Mouse (Mus musculus) embryonic facial prominence, embryonic 13.5 days (tissue): Measurements from ENCODE around the gene Tstd3. TPM values are rescaled to one million over a fixed set of nuclear protein-coding genes. Genes with fewer than 3 reads are reported as not detected.
"Not testable (repeated sequence)": the region's sequence is repeated elsewhere in the genome, so short reads cannot be mapped to it uniquely, and the experiment has no call there.

Experiments used
- ATAC-seq: fragments of 200-750 bp; cut with Nextera tagmentation; 2 replicates; pipeline ENCODE4 v1.8.0; 2017; ENCODE audit warnings: low read depth; ENCODE audit not compliant: insufficient number of reproducible peaks, insufficient read depth, low FRiP score, low TSS enrichment
- H3K27ac ChIP-seq: fragments of 300-500 bp; sonication (generic); 2 replicates; pipeline ENCODE4 v1.5.1; 2015; ENCODE audit warnings: moderate library complexity, mild to moderate bottlenecking, inconsistent platforms
- H3K27me3 ChIP-seq: fragments of 300-500 bp; sonication (generic); 2 replicates; pipeline ENCODE4 v1.6.1; 2015; ENCODE audit warnings: mild to moderate bottlenecking, inconsistent platforms
- H3K36me3 ChIP-seq: fragments of 300-500 bp; sonication (generic); 2 replicates; pipeline ENCODE4 v1.6.1; 2015; ENCODE audit warnings: mild to moderate bottlenecking, inconsistent platforms
- H3K4me1 ChIP-seq: fragments of 300-500 bp; sonication (generic); 2 replicates; pipeline ENCODE4 v1.6.1; 2015; ENCODE audit warnings: inconsistent platforms
- H3K4me2 ChIP-seq: fragments of 300-500 bp; sonication (generic); 2 replicates; pipeline ENCODE4 v1.6.1; 2015; ENCODE audit warnings: moderate library complexity, mild to moderate bottlenecking, inconsistent platforms
- H3K4me3 ChIP-seq: fragments of 300-500 bp; sonication (generic); 2 replicates; pipeline ENCODE4 v1.5.1; 2015; ENCODE audit warnings: mild to moderate bottlenecking, inconsistent platforms
- H3K9ac ChIP-seq: fragments of 300-500 bp; sonication (generic); 2 replicates; pipeline ENCODE4 v1.6.1; 2015; ENCODE audit warnings: mild to moderate bottlenecking, inconsistent platforms
- H3K9me3 ChIP-seq: fragments of 300-500 bp; sonication (generic); 2 replicates; pipeline ENCODE4 v1.6.1; 2016; ENCODE audit warnings: inconsistent platforms
- WGBS: fragments of 180-500 bp; shearing (Covaris S2); methylation state at CpG from one replicate; pipeline ENCODE4 v1.1.7; 2015; ENCODE audit warnings: mixed read lengths; 5-methylcytosine and 5-hydroxymethylcytosine counted together
- polyA plus RNA-seq: library from polyadenylated mRNA; unstranded; fragments of >200 nt; fragmentation: Nextera tagmentation; extraction: Ambion mirVana; gene quantifications from 2 replicates; pipeline ENCODE4 v1.2.1, GENCODE M21; 2015

Gene Tstd3
- polyA plus RNA-seq, 1 experiment from 2014 or later, result 7.6 TPM

- WGBS, result 7% methylated on average over 9 of the region's 9 CpGs
- Histone ChIP-seq H3K36me3 (peaks cover 13% of the 10 kb centered on the region), H3K27me3 (no peaks in the 10 kb centered on the region), H3K4me1 (peaks cover 6% of the 10 kb centered on the region; the same call in 1 of the 2 replicates), H3K9me3 (no peaks in the 10 kb centered on the region), H3K9ac (peak overlapping the region; percentile 86), H3K4me2 (peak overlapping the region; percentile 73), H3K4me3 (peak overlapping the region; percentile 80), H3K27ac (no peak overlapping the region)
- ATAC-seq, result no peak
Measured at GRCm38 (mm10) chr4:21776946-21777265, 9.9 kb upstream of the Tstd3 start.

DNA sequence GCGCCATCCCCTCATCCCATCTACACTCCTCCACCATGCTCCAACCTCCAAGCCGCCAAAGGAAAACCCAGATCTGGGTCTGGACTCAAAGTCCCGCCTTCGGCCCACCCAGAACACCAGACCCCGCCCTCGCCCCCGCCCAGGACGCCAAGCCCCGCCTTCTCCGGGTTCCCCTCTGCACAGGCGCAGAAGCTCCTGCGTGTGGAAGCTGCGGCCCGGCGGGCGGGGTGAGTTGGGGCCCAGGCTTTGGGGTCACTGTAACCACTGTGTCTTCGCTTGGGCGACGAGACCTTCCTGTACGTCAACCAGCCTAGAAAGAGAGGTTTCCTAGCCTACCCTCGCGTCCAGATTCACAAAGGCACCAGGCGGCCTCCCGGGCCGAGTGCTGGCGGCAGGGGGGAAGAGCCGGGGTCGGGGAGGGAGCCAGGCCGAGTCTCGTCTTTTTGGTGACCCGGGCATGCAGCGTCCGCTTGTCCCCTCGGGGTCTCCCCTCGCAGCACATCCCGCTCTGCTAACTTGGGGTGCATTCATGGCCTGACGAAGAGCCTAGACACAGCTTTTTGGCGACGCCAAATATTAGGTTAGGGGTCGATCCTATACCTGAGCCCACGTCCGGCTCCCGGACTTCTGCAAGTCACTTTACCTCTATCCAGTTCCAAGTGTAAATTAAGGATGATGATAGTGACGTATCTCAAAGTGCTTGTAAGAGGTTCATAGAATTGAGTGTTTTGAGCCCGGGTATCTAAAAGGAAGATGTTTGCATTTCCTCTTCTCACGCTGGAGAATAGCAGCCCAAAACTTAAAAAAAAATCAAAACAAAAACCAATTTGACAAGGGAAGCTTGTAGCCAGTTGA lies 9.3 kb upstream of the Tstd3 start:
- ATAC-seq, result peak; percentile 96
- peaks cover 7% of the 10 kb centered on the region for H3K36me3 ChIP-seq

DNA sequence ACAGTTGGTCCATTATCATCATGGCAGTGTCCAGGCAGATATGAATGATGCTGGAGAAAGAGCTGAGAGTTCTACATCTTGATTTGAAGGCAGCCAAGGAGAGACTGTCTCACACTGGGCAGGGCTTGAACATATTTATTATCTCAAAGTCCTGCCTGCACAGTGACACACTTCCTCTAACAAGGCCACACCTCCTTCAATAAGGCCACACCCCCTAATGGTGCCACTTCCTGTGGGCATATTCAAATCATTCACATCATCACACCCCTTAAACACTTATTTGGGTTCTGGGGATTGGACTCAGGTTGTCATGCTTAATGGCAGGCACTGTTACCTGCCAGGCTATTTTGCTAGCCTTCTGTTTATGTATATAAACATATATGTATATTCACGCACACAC lies 5.3 kb upstream of the Tstd3 start:
- ATAC-seq, result no peak
- WGBS, result 90% methylated on average over 1 of the region's 1 CpGs

More for the DNA sequence above, 9.3 kb upstream of the Tstd3 start:
- WGBS, result under 1% methylated on average over 46 of the region's 46 CpGs
- Histone ChIP-seq H3K27ac (no peak overlapping the region), H3K27me3 (no peaks in the 10 kb centered on the region), H3K4me3 (peak overlapping the region; percentile 80), H3K9ac (peak overlapping the region; percentile 86), H3K4me1 (peaks cover 6% of the 10 kb centered on the region; the same call in 1 of the 2 replicates), H3K9me3 (no peaks in the 10 kb centered on the region), H3K4me2 (peak overlapping the region; percentile 73)

GRCm38 (mm10) chr4:21771064-21771463 lies 4.1 kb upstream of the Tstd3 start:
- peaks cover 7% of the 10 kb centered on the region; the same call in 1 of the 2 replicates for H3K4me1 ChIP-seq
- no peak overlapping the region for H3K27ac ChIP-seq
- no peaks in the 10 kb centered on the region for H3K27me3 ChIP-seq
- no peak overlapping the region for H3K9ac ChIP-seq
- H3K9me3 ChIP-seq, result no peaks in the 10 kb centered on the region
- H3K4me2 ChIP-seq, result no peak overlapping the region
- no peak overlapping the region for H3K4me3 ChIP-seq
- ATAC-seq, result no peak
- 83% methylated on average over 1 of the region's 1 CpGs for WGBS
- H3K36me3 ChIP-seq, result no peaks in the 10 kb centered on the region

More for the DNA sequence above, 5.3 kb upstream of the Tstd3 start:
- no peaks in the 10 kb centered on the region for H3K36me3 ChIP-seq
- H3K9me3 ChIP-seq, result no peaks in the 10 kb centered on the region
- no peak overlapping the region for H3K4me2 ChIP-seq
- peaks cover 3% of the 10 kb centered on the region; the same call in 1 of the 2 replicates for H3K4me1 ChIP-seq
- H3K9ac ChIP-seq, result no peak overlapping the region
- no peak overlapping the region for H3K27ac ChIP-seq
- H3K4me3 ChIP-seq, result no peak overlapping the region
- H3K27me3 ChIP-seq, result no peaks in the 10 kb centered on the region

GRCm38 (mm10) chr4:21766171-21766862 lies 695 bp downstream of the Tstd3 start:
- no peak for ATAC-seq
- WGBS, result 21% methylated on average over 14 of the region's 14 CpGs
- Histone ChIP-seq H3K27me3 (no peaks in the 10 kb centered on the region), H3K4me2 (peak overlapping the region; percentile 64), H3K9ac (peak overlapping the region; percentile 71), H3K4me3 (peak overlapping the region; percentile 58), H3K36me3 (no peaks in the 10 kb centered on the region), H3K9me3 (no peaks in the 10 kb centered on the region), H3K4me1 (peaks cover 7% of the 10 kb centered on the region; the same call in 1 of the 2 replicates), H3K27ac (no peak overlapping the region)

GRCm38 (mm10) chr4:21763827-21764226 lies 3.2 kb downstream of the Tstd3 start:
- Histone ChIP-seq H3K36me3 (peaks cover 7% of the 10 kb centered on the region), H3K4me2 (no peak overlapping the region), H3K9me3 (no peaks in the 10 kb centered on the region), H3K4me3 (no peak overlapping the region), H3K4me1 (peaks cover 7% of the 10 kb centered on the region; the same call in 1 of the 2 replicates), H3K9ac (no peak overlapping the region), H3K27me3 (no peaks in the 10 kb centered on the region), H3K27ac (no peak overlapping the region)
- ATAC-seq, result no peak
- WGBS, result 73% methylated on average over 4 of the region's 4 CpGs

- no peak for ATAC-seq
- WGBS, result 65% methylated on average over 9 of the region's 9 CpGs
- no peak overlapping the region for H3K4me3 ChIP-seq
Measured at GRCm38 (mm10) chr4:21761416-21762160, 5.4 kb downstream of the Tstd3 start.

GRCm38 (mm10) chr4:21758860-21759259 lies 8.2 kb downstream of the Tstd3 start:
- ATAC-seq, result no peak
- Histone ChIP-seq H3K27me3 (no peaks in the 10 kb centered on the region), H3K36me3 (peaks cover 8% of the 10 kb centered on the region), H3K27ac (no peak overlapping the region), H3K4me3 (no peak overlapping the region), H3K4me1 (no peaks in the 10 kb centered on the region; the same call in 1 of the 2 replicates), H3K4me2 (no peak overlapping the region), H3K9ac (no peak overlapping the region), H3K9me3 (no peaks in the 10 kb centered on the region)
- 59% methylated on average over 1 of the region's 1 CpGs for WGBS

More at GRCm38 (mm10) chr4:21761416-21762160, 5.4 kb downstream of the Tstd3 start:
- H3K9ac ChIP-seq, result no peak overlapping the region
- peaks cover 8% of the 10 kb centered on the region for H3K36me3 ChIP-seq
- H3K9me3 ChIP-seq, result no peaks in the 10 kb centered on the region
- peaks cover 5% of the 10 kb centered on the region; the same call in 1 of the 2 replicates for H3K4me1 ChIP-seq
- no peak overlapping the region for H3K27ac ChIP-seq
- no peaks in the 10 kb centered on the region for H3K27me3 ChIP-seq
- no peak overlapping the region for H3K4me2 ChIP-seq

DNA sequence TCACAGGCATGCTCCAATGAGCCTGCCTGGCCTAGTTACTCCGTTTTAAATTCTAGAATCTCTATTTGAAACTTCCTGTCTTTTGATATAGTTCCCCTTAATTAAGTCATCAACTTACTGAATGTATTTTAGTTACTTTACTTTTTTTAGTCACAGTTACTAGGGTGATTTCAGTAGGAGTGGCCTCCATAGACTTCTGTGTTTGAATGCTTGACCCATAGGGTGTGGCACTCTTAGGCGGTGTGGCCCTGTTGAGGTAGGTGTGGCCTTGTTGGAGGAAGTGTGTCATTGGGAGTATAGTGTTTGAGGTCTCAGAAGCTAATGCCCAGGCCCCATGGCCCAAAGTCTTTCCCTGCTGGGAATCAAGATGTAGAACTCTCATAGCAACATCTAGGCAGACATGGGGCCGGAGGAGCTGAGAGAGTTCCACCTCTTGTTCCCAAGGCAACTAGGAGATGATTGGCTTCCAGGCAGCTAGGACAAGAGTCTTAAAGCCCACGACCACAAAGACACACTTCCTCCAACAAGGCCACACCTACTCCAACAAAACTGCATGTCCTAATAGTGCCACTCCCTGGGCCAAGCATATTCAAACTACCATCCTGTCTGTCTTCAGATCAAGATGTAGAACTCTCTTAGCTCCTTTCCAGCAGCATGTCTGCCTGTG lies 11.8 kb downstream of the Tstd3 start:
- Histone ChIP-seq H3K27ac (no peak overlapping the region), H3K4me1 (no peaks in the 10 kb centered on the region), H3K27me3 (no peaks in the 10 kb centered on the region), H3K4me2 (no peak overlapping the region), H3K36me3 (peaks cover 11% of the 10 kb centered on the region), H3K4me3 (no peak overlapping the region), H3K9me3 (no peaks in the 10 kb centered on the region), H3K9ac (no peak overlapping the region)
- WGBS, result 69% methylated on average over 4 of the region's 4 CpGs
- ATAC-seq, result no peak

DNA sequence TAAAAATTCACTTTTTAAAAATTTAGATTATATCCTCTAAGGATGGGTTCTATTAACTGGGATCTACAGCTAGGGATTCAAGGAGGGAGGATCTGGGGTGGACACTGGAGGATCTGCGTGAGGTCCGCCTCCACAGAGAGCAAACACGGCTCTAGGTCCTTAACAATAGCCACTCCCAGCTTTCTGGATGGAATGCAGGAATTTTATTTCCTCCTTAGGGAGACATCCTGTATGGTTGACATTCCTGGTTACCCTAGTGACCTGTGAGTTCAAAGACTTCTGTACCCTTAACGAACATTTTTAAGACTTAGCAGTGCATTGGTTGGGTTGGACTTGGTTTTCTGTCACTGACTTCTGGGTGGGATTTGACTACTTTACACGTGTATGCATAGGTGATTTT lies 21.3 kb downstream of the Tstd3 start:
- no peaks in the 10 kb centered on the region for H3K4me1 ChIP-seq
- no peak overlapping the region for H3K9ac ChIP-seq
- no peak overlapping the region for H3K27ac ChIP-seq
- H3K27me3 ChIP-seq, result no peaks in the 10 kb centered on the region
- H3K4me3 ChIP-seq, result no peak overlapping the region
- ATAC-seq, result no peak
- no peaks in the 10 kb centered on the region for H3K9me3 ChIP-seq
- peaks cover 24% of the 10 kb centered on the region for H3K36me3 ChIP-seq
- WGBS, result 79% methylated on average over 5 of the region's 5 CpGs
- no peak overlapping the region for H3K4me2 ChIP-seq

GRCm38 (mm10) chr4:21744142-21744541 lies 22.9 kb downstream of the Tstd3 start:
- H3K27me3 ChIP-seq, H3K9ac ChIP-seq, H3K9me3 ChIP-seq, H3K27ac ChIP-seq, H3K4me3 ChIP-seq, ATAC-seq, H3K4me1 ChIP-seq, H3K4me2 ChIP-seq: not testable (repeated sequence)
- WGBS, result 93% methylated on average over 8 of the region's 8 CpGs
- peaks cover 24% of the 10 kb centered on the region for H3K36me3 ChIP-seq
